Mouse (Mus musculus): ENCODE results near the gene Dda1.

- TF ChIP-seq CTCF (IDR thresholded peaks at IDR 0.05; ENCODE audit: extremely low read depth, insufficient read depth, low read length) (no peak), POLR2A (IDR thresholded peaks at IDR 0.05; ENCODE audit: extremely low read depth, insufficient read depth, low read length) (no peak)
Measured at GRCm38 (mm10) chr8:71451337-71451736, 17.7 kb upstream of the Dda1 start.

Measured in cortical plate, adult 2 months (tissue).